Mouse (Mus musculus) megakaryocyte, embryonic 14.5 days (primary cell): ENCODE data around the gene Mtss1l.

Experiments
- FLI1 ChIP-seq: IDR thresholded peaks from 2 replicates; pipeline ENCODE4 v1.6.1; 2012; ENCODE audit warnings: low read length, inconsistent platforms, mixed read lengths
- GATA1 ChIP-seq: IDR thresholded peaks from 3 replicates; pipeline ENCODE4 v1.6.1; 2012; ENCODE audit warnings: mixed read lengths, low read length, inconsistent platforms, borderline replicate concordance

DNA sequence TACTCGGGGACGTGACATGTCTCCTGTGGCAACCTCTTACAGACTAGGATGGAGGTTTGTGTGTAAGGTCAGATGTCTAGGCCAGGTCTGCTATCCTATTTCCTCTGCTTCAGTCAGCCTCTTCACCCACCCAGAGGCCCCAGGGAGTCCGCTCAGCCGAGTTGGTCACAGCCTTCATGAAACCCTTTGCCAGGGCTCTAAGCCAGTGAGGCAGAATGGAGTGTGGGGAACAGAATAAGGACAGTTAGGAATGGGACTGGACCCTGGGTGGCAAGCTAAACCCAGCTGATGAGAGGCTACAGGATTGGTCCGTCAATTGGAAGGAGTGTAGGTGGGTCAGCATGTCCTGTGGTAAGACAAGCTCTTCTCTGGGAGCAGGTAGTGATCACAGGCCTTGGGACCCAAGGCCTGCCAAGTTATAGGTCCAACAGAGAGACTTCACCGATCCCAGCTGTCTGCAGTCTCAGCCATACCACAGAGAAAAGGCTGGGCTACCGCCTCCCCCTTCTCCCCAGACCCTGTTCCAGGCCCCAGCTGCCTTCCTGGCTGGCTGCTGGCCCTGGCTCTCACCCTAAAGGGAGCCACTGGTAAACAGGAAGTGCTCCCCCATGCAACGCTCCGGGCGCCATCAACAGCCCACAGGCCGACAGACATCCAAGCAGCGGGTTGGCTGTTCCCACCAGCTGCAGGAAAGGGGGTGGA lies 2.2 kb upstream of the Mtss1l start:
- no peak for TF ChIP-seq FLI1
- TF ChIP-seq GATA1: no peak
